Mouse (Mus musculus) ES-E14 (cell line): ENCODE data around the gene Abi3.

Source experiments
- HCFC1 ChIP-seq: IDR thresholded peaks from 2 replicates; pipeline ENCODE4 v1.6.1; 2012; ENCODE audit warnings: low read length, inconsistent platforms, borderline replicate concordance; ENCODE audit not compliant: insufficient read depth
- ZC3H11A ChIP-seq: IDR thresholded peaks from 2 replicates; pipeline ENCODE4 v1.6.1; 2012; ENCODE audit warnings: low read depth, mild to moderate bottlenecking, inconsistent platforms, low read length, borderline replicate concordance

- 0 out of 2 replicates have a peak, but pooled peaks have one; percentile 46 for TF ChIP-seq ZC3H11A
- TF ChIP-seq HCFC1: no peak
Measured at GRCm38 (mm10) chr11:95827464-95828085, 14.7 kb downstream of the Abi3 start.
